Mouse (Mus musculus): Measurements from ENCODE around the gene Trmt1. TPM values are rescaled to one million over a fixed set of nuclear protein-coding genes. Genes with fewer than 3 reads are reported as not detected.

Gene Trmt1
- total and polyA plus RNA-seq, 3 experiments = 77.0 to 160 (median 157) TPM

DNA sequence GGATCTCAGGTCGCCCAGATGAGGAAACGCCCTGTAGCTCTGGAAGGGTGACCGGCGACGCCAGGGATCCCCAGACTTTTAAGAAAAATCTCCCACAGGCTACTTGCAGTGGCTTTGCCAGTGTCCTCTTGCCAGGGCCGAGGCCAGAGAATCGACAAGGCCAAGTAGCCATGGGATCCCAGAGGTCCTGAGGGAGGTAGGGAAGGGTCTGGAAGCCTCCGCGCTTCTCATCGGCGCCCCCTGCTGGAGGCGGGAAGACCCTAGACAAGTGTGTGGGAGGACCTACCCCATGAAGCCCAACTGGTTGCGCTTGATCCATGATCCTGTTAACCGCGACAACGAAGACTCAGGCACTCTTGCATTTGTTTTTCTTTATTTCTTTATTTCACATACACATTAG is 18.2 kb downstream of the Trmt1 start:
- Histone ChIP-seq H3K27ac (ENCODE audit: insufficient read depth, low read depth) (peak overlapping the region; percentile 80), H3K9me3 (replicated peaks; ENCODE audit: low read length) (peaks cover 2% of the 10 kb centered on the region), H3K36me3 (replicated peaks in 1 of 2; ENCODE audit: control insufficient read depth in 1 of 2, insufficient read depth in 1 of 2, low read length in 1 of 2) (peaks cover 13 to 36% of the 10 kb centered on the region in 2 experiments), H3K27me3 (replicated peaks) (no peaks in the 10 kb centered on the region), H3K4me2 (ENCODE audit: insufficient read depth, low read depth, poor library complexity, severe bottlenecking) (peak overlapping the region; percentile 81), H3K4me1 (ENCODE audit: control insufficient read depth in 1 of 2, insufficient read depth in 2 of 2) (peaks cover 16 to 73% of the 10 kb centered on the region in 2 experiments), H3K4me3 (replicated peaks in 1 of 3; ENCODE audit: low read depth in 2 of 3, low read length in 2 of 3, poor library complexity in 1 of 3) (peak overlapping the region; percentile 16 to 48 (median 43)), H3K9ac (ENCODE audit: insufficient read depth, low read depth) (peak overlapping the region; percentile 45; the same call in 1 of the 2 replicates), H3K79me2 (replicated peaks; ENCODE audit: control insufficient read depth, extremely low read depth, insufficient read depth, poor library complexity, severe bottlenecking) (peaks cover 18% of the 10 kb centered on the region)
- TF ChIP-seq ZC3H11A (IDR thresholded peaks at IDR 0.05; ENCODE audit: low read depth, low read length) (no peak), NELFE (IDR thresholded peaks at IDR 0.05; ENCODE audit: low read depth, low read length) (no peak), BHLHE40 (IDR thresholded peaks at IDR 0.05; ENCODE audit: low read depth, low read length) (0 out of 2 replicates have a peak, but pooled peaks have one; percentile 17), UBTF (IDR thresholded peaks at IDR 0.05; ENCODE audit: low read depth, low read length) (no peak), GABPA (IDR thresholded peaks at IDR 0.05; ENCODE audit: insufficient replicate concordance, low read depth, low read length) (no peak), SIN3A (IDR thresholded peaks at IDR 0.05; ENCODE audit: low read length) (peak; percentile 69), CHD2 (IDR thresholded peaks at IDR 0.05; ENCODE audit: low read length) (no peak), ZMIZ1 (IDR thresholded peaks at IDR 0.05; ENCODE audit: low read depth, low read length) (peak; percentile 66), MEF2A (IDR thresholded peaks at IDR 0.05; ENCODE audit: borderline replicate concordance, low read depth, low read length) (no peak), CHD1 (IDR thresholded peaks at IDR 0.05; ENCODE audit: low read depth, low read length) (peak; percentile 36; the same call in 1 of the 2 replicates), MAZ (IDR thresholded peaks at IDR 0.05; ENCODE audit: low read depth, low read length) (0 out of 2 replicates have a peak, but pooled peaks have one; percentile 50), CTCF (conservative IDR thresholded peaks at IDR 0.05 in 1 of 2, IDR thresholded peaks at IDR 0.05 in 1 of 2; ENCODE audit: low read depth in 2 of 2, low read length in 2 of 2) (peak in 1 of 2 experiments; percentile 80; a peak in 3 of 4 replicates), IRF4 (IDR thresholded peaks at IDR 0.05; ENCODE audit: low read depth, low read length) (no peak), NRF1 (IDR thresholded peaks at IDR 0.05; ENCODE audit: low read depth, low read length) (no peak), MYC (IDR thresholded peaks at IDR 0.05; ENCODE audit: low read depth, low read length) (no peak), TCF12 (IDR thresholded peaks at IDR 0.05; ENCODE audit: low read depth, low read length) (no peak), HCFC1 (IDR thresholded peaks at IDR 0.05; ENCODE audit: low read depth, low read length) (no peak), SMC3 (IDR thresholded peaks at IDR 0.05; ENCODE audit: low read depth, low read length) (peak; percentile 54), RAD21 (IDR thresholded peaks at IDR 0.05; ENCODE audit: low read depth, low read length) (peak; percentile 26), ELF1 (IDR thresholded peaks at IDR 0.05; ENCODE audit: low read depth, low read length) (peak; percentile 17; the same call in 1 of the 2 replicates), PAX5 (IDR thresholded peaks at IDR 0.05; ENCODE audit: low read length) (no peak), KAT2A (IDR thresholded peaks at IDR 0.05; ENCODE audit: insufficient replicate concordance, low read length) (no peak)
- peak; percentile 68 for DNase-seq (ENCODE audit: extremely low read depth)
- in situ Hi-C loops (cut with MboI; ENCODE audit: low pct_ligation_motif_present, low pct_unique_long_range_greater_than_20kb, low sequenced_read_pairs) (no loop called here), dilution Hi-C loops (cut with MboI; ENCODE audit: extremely low pct_ligation_motif_present, extremely low pct_unique_long_range_greater_than_20kb, low sequenced_read_pairs) (no loop called here)
